Mouse (Mus musculus): ENCODE measurements around the gene Aktip.

The Aktip gene

DNA sequence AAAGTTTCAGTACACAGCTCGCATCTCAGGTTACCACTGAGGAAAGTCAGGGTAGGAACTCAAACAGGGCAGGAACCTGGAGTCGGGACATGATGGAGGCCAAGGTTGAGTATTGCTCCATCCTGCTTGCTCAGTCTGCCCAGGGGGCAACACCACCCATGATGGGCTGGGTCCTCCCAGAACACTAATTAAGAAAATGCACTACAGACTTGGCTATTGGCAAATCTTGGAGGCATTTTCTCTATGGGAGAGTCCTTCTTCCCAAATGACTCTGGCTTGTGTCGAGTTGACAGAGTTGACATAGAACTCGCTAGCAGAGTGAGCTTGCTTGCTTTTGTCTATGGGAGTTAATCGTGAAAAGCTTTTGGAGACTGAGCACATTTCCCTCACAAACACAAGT, 6.8 kb downstream of the Aktip start:
- DNase-seq (ENCODE audit: low read depth, low spot score): no peak

DNA sequence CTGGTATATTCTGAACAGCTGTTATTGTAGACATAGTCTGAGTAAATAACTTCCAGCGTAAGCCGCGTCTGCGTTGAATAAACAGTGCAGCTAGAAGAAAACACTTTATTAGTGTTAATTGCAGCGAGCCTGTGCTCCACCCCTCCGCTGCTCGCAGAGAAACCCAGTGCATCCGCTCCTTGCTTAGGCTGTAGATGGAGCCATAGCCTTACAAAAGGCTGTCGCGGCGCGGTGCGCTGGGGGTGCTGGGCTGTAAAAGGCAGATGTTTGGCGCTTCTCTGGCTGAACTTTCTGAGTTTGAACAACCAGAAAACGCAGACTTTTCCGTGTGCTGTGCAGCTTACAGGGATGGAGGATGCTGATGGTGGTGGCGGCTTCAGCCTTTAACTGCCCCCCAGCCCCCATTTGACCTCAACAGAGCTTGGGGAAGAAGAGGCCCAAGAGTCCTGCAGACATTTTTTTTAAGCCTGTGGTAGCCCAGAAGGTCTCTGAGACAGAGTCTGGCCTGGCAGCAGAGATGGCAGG, 8.9 kb downstream of the Aktip start:
- peak; percentile 56 for DNase-seq (ENCODE audit: low read depth, low spot score)

DNA sequence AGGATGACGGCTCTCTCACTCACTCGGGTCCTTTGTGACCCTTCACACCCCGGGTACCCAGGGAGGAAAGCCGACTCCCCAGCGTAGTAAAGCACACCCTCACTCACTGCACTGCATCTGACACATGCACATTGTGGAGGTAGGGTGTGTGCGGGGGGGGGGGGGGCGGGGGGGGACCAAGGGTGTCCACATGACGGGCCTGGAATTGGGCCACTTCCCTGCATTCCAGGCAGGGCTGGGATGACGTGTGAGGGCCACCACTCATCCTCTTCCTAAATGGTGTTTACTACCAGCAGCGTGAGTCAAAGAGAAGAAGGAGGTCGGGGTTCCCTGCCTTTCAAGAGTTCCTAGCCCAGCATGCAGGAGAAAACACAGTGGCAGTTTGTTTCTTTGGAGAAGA, 11.6 kb downstream of the Aktip start:
- no peak for DNase-seq (ENCODE audit: low read depth, low spot score)

DNA sequence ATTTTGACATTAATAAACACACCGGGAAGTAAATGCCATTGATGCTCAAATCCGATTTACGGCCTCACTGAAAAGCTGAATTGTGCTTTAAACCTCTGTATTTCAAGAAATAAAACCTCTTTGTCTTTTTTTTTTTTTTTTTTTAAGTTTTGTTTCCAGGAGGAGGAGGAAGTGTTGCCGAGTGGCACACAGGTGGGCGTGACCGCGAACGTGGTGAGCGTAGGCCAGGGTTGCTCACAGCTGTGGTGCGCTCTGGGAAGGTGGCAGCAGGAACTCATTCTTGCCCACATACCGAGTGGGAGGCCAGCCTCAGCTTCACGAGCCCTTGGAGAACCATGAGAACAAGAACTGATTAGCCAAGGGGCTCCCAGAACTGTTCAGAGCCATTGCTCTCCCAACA, 13.4 kb downstream of the Aktip start:
- DNase-seq (ENCODE audit: low read depth, low spot score): no peak

DNA sequence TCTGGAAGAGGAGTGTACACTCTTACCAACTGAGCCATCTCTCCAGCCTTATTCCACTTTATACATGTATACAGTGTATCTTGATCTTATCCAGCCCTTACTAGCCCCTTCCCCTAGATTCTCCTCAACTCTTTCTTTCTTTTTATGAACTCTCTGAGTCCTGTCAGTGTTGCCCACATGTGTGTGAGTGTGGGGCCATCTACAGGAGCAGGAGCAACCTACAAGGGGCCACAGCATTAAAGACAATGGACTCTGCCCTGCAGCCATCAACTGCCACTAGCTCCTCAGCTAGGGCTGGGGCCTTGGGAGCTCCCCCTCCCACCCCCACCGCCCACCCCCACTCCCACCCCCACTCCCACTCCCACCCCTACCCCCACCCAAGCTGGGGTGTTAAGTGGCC, 22.1 kb downstream of the Aktip start:
- DNase-seq (ENCODE audit: low read depth, low spot score): no peak

DNA sequence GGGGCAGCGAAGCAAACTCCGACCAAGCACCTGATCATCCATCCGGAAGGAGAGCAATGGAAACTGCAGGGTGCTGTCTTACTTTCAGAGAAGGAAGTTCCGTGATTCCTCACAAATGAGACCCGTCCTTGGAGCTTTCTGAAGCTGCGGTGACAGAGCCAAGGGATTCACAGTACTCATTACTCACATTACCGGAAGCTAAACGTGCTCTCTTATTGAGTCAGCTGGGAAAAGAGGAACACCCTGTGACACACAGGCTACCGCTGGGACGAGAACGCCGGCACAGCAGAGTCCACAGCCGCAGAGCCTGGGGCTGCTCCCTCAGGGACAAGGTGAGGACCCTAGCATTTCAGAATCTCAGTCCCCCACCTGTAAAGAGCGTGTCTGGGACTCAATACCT, 23.6 kb downstream of the Aktip start:
- DNase-seq (ENCODE audit: low read depth, low spot score): no peak

DNA sequence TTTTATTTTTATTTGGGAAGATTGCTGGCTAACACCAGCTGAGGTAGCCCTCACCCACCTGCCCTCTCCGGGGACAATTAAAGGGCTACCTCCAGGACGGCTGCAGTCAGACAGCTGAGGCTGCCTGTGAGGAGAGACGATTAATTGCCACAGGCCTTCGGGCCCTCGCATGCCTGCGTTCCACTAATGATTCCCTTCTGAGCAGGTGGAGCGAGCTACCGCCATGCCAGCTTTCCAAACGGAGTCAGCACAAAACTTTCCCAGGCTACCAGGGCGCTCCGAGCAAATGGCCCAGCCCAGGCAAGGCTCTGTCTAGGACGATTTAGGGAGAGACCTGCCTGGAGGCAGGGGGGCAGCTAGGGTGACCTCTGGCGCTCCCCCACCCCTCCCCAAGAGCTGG, 28.2 kb downstream of the Aktip start:
- no peak for DNase-seq (ENCODE audit: low read depth, low spot score)

DNA sequence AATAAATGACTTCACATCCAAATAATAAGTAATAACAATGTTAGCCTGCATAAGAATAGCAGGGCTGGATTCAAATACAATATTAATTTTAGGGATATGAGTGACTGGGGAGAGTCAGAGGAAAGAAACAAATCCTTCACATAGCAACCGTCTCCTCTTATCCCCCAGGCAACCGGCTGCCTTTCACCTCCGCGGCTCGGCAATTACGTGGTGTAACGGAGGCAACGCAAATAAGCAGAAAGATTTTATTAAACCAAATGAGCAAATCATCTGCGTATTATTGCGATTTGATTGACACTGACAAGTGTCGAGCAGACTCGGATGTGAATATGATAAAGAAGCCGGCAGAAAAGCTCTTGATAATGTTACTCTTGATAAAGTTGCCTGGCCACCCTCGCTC, 28.9 kb downstream of the Aktip start:
- DNase-seq (ENCODE audit: low read depth, low spot score): no peak

DNA sequence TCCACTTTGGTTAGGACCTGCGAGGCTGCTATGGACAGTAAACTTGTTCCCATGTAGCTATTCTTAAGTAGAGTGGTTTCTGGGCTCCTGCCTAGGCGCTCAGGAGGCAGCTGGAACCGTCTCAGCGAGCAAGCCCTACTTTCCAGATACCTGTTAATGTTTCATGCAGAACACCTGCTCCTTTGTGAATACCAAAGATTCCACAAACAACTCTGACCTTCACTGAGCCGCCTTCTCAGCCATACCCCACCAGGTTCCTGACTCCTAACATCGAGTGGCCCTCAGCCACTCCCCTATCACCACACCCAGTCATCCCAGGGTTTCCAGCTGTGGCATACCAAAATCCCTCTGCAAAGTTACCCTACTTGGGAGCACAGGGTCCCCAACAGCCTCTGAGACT, 29.6 kb downstream of the Aktip start:
- peak; percentile 60 for DNase-seq (ENCODE audit: low read depth, low spot score)

DNA sequence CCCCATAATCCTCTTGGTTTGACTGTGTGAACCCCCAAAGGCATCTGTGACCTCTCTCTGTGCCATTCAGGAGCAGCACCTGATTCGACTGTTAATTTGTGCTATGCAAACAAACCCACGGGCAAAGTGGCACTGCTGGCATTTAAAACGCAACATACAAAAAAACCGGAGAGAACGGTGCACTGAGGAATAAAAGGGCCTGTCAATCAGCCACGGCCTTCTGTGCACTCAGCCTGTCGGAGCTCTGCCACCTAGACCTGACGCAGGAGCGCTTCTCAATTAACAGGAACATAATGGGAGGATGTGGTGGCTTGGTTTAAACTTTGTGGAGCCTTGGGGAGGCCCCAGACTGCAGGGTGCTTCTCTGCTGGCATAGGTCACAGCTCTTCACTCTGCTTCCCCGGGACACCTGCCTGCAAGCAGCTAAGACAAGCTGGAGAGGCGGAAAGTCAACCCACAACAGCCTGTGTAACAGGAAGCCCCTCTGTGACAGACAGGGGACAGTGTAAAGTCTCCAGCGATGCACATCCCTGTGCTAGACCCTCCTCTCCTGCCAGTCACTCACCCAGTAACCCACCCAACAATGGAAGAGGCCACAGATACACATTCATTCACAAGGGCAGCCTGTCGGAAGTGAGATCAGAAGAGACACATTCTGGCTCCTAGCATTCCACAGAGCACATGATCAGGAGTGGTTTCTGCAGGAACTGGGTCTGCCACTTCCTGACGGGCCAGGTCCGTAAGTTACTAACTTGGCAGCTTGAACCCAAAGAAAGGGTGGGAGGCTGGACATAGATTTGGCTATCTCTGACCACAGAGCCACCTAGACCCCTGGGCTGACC, 39.6 kb downstream of the Aktip start:
- DNase-seq (ENCODE audit: low read depth, low spot score): peak; percentile 70

DNA sequence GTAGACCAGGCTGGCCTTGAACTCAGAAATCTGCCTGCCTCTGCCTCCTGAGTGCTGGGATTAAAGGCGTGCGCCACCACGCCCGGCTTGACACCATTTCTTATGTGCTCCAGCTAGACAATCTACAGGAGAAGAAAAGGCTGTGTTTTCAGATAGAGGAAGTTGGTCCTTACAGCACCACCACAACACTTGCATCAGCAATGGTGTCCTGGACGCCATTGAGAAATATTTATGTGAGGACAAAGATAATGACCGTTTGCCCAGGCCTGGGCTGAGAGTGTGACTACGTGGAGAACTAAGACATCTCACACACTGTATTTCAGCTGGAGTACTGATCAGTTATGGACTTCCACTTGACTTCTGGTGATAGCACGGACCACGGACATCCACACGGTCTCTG, 41.2 kb downstream of the Aktip start:
- DNase-seq (ENCODE audit: low read depth, low spot score): no peak

DNA sequence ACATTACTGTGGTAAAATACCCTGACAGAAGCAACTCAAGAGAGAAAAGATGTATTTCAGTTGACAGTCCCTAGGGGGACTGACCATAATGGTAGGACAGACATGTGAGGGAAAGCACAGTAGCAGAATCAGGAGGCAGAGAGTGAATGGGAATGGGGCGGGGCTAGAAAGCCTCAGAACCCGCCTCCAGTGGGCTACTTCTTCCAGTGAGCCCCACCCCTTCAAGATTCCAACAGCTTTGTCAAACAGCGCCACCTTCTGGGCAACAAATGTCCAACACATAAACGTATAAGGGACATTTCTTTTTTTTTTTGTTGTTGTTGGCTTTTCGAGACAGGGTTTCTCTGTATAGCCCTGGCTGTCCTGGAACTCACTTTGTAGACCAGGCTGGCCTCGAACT, 45.2 kb downstream of the Aktip start:
- DNase-seq (ENCODE audit: low read depth, low spot score): peak; percentile 96

DNA sequence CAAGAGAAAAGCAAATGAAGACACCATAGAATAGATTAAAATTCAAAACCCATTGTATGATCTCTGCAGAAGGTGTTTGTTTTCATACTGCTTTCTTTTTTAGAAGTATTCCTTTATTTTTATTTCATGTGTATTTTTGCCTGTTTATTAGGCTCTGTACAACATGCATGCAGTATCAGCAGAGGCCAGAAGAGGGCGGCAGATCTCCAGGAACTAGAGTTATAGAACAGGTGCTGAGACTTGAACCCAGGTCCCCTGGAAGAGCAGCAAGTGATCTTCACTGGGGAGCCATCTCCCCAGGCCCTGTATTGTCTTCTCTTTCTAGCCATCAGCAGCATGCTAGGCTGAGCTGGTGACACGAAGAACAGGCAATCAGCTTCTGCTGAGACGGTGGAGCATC, 45.9 kb downstream of the Aktip start:
- peak; percentile 62 for DNase-seq (ENCODE audit: low read depth, low spot score)

DNA sequence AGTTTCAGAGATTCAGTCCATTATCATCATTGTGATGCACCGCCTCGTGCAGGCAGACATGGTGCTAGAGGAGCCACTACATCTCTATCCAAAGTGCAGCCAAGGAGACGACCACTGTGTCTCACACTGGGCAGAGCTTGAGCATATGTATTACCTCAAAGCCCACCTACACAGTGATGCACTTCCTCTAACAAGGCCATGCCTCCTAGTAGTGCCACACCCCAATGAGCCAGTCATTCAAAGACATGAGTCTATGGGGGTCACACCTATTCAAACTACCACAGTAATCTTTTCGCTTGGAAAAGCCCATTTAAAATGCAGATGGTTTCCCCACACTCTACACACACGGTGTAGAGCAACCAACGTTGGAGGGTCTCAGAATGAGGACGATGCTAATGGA, 48.2 kb downstream of the Aktip start:
- DNase-seq (ENCODE audit: low read depth, low spot score): peak; percentile 50

DNA sequence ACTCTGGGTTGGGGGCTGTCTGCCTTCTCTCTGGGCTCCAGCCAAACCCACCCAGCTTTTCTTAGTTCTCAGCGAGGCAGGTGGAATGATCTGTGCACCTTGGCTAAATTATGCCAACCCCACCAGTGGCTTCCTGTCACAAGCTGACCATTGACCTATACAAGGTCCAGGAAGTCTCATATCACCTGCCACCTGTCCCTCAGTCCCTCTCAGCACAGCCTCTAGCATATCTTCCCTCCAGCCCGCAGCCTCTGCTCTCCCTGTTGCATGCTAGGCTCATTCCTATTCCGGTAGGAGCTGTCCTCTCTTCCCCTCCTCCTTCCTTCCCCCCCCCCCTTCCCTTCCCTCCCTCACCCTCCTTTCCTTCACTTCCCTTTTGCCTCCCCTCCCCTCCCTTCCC, 50.5 kb downstream of the Aktip start:
- no peak for DNase-seq (ENCODE audit: low read depth, low spot score)

DNA sequence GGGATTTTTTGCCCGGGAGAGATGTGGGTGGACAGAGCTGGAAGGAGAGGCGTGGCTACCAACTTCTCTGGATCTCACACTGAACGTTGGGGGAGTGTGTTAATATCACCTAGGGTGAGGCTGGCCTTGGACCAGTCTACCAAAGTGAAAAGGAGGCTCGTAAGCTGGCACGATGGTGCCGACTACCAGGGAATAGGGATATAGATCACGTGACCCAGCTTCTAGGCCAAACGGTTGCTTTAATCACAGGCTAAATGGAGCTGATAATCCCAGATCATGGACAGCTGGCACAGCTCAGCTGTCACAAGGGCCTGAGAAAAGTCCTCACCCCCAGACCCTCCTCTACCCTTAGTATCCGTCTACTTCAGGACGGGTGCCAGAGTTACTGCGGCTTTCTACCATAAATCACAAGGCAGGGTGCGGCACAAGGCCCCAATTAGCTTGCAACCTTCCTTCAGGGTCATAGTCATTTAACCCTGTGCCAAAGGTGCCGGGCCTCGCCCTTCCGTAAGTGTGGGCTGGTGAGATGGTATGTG, 51.1 kb downstream of the Aktip start:
- peak; percentile 40 for DNase-seq (ENCODE audit: low read depth, low spot score)

DNA sequence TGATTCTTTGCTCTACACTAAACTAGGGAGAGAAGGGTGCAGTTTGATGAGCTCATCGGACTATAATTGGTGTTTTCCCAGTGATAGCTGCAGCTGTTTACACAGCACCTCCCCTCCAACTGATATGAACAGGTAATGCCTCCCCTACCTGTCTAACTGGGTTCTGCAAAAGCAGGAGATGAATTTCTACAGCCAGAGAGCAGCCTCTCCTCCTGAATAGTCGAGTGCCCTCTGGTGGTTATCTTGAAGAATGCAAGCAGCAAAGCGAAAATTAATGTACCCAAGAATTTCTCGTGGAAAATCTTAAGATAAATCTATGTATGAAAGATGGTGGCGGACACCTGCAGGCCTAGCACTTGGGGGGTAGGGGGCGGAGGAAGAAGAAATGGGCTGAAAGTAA, 52.1 kb downstream of the Aktip start:
- peak; percentile 67 for DNase-seq (ENCODE audit: low read depth, low spot score)

DNA sequence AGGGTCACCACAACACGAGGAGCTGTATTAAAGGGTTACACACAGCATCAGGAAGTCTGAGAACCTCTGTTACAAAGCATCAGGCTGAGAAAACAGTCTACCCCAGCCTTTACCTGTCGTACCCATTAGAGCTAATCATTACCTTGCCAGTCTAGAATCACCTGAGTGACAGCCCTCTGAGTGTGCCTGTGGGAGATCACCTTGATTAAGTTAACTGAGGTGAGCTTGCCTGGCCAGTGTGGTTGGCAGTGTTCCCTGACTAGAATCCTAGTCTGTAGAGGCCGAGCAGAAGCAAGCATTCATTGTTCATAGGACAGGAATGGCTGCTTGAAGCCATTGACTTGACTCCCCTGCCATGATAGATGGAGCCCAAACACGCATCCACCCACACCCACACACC, 58.9 kb downstream of the Aktip start:
- no peak for DNase-seq (ENCODE audit: low read depth, low spot score)

DNA sequence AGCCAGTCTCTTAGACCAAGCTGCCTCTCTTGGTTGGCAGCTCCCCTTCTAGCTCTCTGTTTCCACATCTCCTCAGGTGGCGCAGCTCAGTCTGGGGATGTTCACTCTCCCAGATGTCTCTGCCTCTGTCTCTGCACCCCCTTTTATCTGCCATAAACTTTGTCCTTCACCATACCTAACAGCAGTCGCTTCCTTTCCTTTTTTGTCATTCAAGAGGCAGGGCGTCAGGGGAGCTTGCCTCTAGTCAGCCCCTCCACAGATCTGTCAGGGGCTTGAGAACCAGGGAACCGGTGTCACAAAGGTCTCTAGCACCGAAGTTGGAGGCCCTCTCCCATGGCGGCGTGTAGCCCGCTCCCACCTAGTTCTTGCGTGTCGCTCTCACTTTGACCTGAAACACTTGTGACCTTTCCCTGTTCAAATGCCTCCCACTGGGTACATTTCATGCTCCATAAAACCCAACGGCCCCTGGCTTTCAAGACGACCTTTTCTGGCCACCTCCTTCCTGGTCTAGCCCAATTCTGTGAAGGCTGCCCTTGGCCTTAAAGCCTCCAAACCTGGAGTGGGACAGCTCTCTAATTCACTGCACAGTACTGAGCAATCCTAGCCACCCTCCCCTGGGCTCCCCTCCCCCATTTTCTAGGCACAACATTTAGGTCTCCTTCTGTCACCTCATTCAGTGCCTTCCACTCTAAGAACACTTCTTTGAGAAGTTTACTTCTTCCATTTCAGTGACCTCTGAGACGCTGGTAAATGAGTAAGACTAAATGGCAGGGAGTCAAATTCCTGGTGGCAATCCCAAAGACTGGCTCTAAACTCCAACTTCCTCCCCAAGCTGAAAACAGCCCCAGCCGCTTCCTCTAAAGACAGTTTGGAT, 64.2 kb downstream of the Aktip start:
- peak; percentile 29 for DNase-seq (ENCODE audit: low read depth, low spot score)

DNA sequence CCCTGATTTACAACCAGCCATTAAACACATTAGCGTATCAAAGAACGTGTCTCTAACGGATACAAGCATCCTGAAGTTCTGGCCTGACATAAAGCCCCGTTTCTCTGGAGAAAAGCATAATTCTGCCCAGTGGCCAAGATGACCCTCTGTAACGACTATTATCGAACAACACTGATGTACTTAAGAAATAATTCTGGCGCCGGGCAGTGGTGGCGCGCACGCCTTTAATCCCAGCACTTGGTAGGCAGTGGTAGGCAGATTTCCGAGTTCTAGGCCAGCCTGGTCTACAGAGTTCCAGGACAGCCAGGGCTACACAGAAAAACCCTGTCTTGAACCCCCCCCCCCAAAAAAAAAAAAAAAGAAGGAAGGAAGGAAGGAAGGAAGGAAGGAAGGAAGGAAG, 65.1 kb downstream of the Aktip start:
- no peak for DNase-seq (ENCODE audit: low read depth, low spot score)

DNA sequence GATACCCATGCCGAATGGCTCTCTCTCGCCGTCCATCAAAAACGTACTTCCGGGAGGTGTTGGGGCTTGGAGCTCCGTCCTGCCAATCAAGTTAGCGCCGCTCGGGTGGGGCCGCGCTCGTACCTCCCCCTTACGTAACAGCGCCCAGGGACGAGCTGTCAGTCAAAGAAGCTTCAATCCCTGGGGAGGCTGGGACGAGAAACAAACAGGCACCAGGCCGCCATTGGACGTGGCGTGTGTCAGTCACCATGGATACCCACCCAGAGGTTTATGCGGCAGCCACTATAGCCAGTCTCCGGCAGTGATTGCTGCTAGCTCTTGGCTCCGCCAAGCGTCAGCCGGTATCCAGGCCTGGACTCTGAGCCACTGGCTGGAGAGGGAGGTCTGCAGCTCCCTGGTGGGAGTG, 65.7 kb downstream of the Aktip start:
- DNase-seq (ENCODE audit: low read depth, low spot score): peak; percentile 100

DNA sequence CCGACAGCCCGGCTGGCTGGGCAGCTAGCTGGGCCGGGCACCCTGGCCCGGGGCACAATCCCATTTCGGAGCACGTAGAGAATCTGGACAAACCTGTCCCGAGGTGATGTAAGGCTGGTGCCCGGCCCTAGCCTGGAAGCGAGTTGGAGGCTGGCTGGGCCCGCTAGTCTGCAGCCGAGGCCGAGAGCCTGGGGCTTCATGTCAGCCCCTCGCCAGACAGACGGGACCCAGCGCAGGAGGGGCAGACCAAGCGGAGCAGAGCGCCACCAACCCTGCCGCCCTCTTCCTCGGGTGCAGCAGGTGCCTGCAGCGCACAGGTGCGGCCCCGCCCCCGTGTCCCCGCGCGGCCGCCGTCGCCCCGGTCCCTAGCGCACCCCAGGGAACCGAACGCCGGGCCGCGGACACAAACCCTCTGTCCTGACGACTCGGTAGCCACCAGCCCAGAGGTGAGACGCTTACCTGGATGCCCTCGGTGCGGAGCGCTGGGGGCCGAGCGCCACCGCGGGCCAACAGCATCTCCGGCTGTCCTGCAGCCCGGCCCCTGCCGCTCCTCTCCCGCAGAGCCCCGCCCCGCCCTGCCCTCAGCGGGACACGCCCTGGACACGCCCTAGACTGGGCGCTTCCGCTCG, 66.2 kb downstream of the Aktip start:
- DNase-seq (ENCODE audit: low read depth, low spot score): no peak

Measured in ZHBTc4 (cell line).